Comparison of ENCODE assay signal across 9 mouse cellular contexts in the genomic region with DNA sequence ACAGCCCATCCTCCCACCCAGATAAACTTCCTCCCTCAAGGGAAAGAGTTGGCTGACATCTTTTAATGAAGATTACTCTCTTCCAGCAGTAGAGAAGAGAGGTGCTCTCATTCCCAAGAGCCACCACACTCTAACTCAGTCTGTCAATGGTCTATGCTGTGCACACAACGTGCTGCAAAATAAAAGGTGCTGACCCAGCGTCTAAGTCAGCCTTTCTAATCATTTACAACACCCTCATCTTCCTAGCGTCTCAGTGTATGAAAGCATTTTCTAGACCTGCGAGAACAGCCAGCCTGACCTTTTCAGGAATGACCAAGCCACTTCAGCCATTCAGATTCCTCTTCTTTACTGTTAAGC. TPM values are rescaled to one million over a fixed set of nuclear protein-coding genes. Genes with fewer than 3 reads are reported as not detected.
A peak's percentile ranks its signal among the peaks of the same experiment; 100 is the strongest.
DNase-seq lines count a peak whose midpoint lies in the region; ATAC-seq and TF ChIP-seq lines count a peak whose summit lies in the region.
"Had no signal": no experiment of that assay in that cellular context is flagged by ENCODE, and none has a peak within 500 bp of the region (broad histone marks: within the 10 kb centered on the region; RNA-seq: fewer than 3 reads in every experiment).

No protein-coding gene starts in this region.

- intact Hi-C loops in heart, postnatal 25 days (cut with DNase I): loop anchor here (2.0 kb wide), 1 partner anchor 32 kb away; a partner anchor contains a TSS

- no peak for TF ChIP-seq CTCF in spleen, adult 2 months (IDR thresholded peaks at IDR 0.05; ENCODE audit: extremely low read depth, insufficient read depth, insufficient read length, insufficient replicate concordance)

- DNase-seq in heart, postnatal 25 days (ENCODE audit: low spot score): no peak
- no peak for DNase-seq in spleen, adult 2 months (ENCODE audit: low read depth in 1 of 2, low spot score in 2 of 2)
- DNase-seq in spleen, adult 18-20 months: no peak
- peak; percentile 25 to 46 for DNase-seq in kidney, postnatal 36 days
- no peak for DNase-seq in cerebellum, adult 9-11 months
- DNase-seq in Muller cell, postnatal 12 days (ENCODE audit: inconsistent ontology term): no peak

- no peaks in the 10 kb centered on the region for H3K36me3 ChIP-seq in heart, embryonic 11.5 days (ENCODE audit: control insufficient read depth, insufficient read depth, low read length)
- H3K36me3 ChIP-seq in spleen, adult 2 months (ENCODE audit: control insufficient read depth, insufficient read depth, low read length): no peaks in the 10 kb centered on the region
- no peaks in the 10 kb centered on the region for H3K36me3 ChIP-seq in stomach, embryonic 15.5 days

- ATAC-seq in heart, embryonic 11.5 days (replicated peaks; ENCODE audit: insufficient number of reproducible peaks, low FRiP score, low TSS enrichment): no peak
- no peak for ATAC-seq in stomach, embryonic 15.5 days (ENCODE audit: insufficient read depth, low FRiP score, low read depth)

- no peak overlapping the region for H3K9ac ChIP-seq in heart, embryonic 11.5 days (ENCODE audit: low read depth, low read length)
- no peak overlapping the region for H3K9ac ChIP-seq in stomach, embryonic 15.5 days

- TF ChIP-seq POLR2A in spleen, adult 2 months (IDR thresholded peaks at IDR 0.05; ENCODE audit: low read depth, low read length): no peak

- H3K4me3 ChIP-seq in heart, embryonic 11.5 days (ENCODE audit: low read depth, low read length): no peak overlapping the region
- no peak overlapping the region for H3K4me3 ChIP-seq in spleen, adult 2 months (ENCODE audit: extremely low read depth, insufficient read depth, insufficient read length)
- no peak overlapping the region for H3K4me3 ChIP-seq in stomach, embryonic 15.5 days (replicated peaks)
- H3K4me3 ChIP-seq: myocyte had no signal

- no peaks in the 10 kb centered on the region for H3K27me3 ChIP-seq in heart, embryonic 11.5 days (ENCODE audit: control insufficient read depth, insufficient read depth, low read length)
- H3K27me3 ChIP-seq in spleen, adult 2 months (ENCODE audit: control insufficient read depth, insufficient read depth, low read length): no peaks in the 10 kb centered on the region
- H3K27me3 ChIP-seq in stomach, embryonic 15.5 days (replicated peaks): no peaks in the 10 kb centered on the region

- H3K9me3 ChIP-seq in heart, embryonic 11.5 days (replicated peaks; ENCODE audit: control insufficient read depth, low read length): no peaks in the 10 kb centered on the region
- H3K9me3 ChIP-seq in stomach, embryonic 15.5 days: no peaks in the 10 kb centered on the region

- peaks cover 29% of the 10 kb centered on the region for H3K4me1 ChIP-seq in heart, embryonic 11.5 days (ENCODE audit: control insufficient read depth, insufficient read depth, low read length)
- peaks cover 10% of the 10 kb centered on the region for H3K4me1 ChIP-seq in spleen, adult 2 months (ENCODE audit: control insufficient read depth, insufficient read depth, insufficient read length)
- H3K4me1 ChIP-seq in stomach, embryonic 15.5 days: peaks cover 10% of the 10 kb centered on the region; the same call in 1 of the 2 replicates

- no peak overlapping the region for H3K4me2 ChIP-seq in heart, embryonic 11.5 days
- H3K4me2 ChIP-seq in stomach, embryonic 15.5 days: peak overlapping the region; percentile 22; the same call in 1 of the 2 replicates

- peak overlapping the region; percentile 62; the same call in 1 of the 2 replicates for H3K27ac ChIP-seq in heart, embryonic 11.5 days (ENCODE audit: low read depth, low read length)
- H3K27ac ChIP-seq in spleen, adult 2 months (ENCODE audit: insufficient read depth, low read length): peak overlapping the region; percentile 66
- H3K27ac ChIP-seq in stomach, embryonic 15.5 days: peak overlapping the region; percentile 77

- 62% methylated on average over 4 of the region's 4 CpGs for WGBS in heart, embryonic 11.5 days (ENCODE audit: insufficient replicate concordance)
- WGBS in spleen, adult 2 months: 75% methylated on average over 4 of the region's 4 CpGs
- 58% methylated on average over 4 of the region's 4 CpGs for WGBS in stomach, embryonic 15.5 days

RNA-seq across cellular contexts. Expression of a gene that starts 33.2 kb away (rescaled TPM):
- polyA plus RNA-seq in heart, embryonic 11.5 days (2014; fragmentation: Nextera tagmentation; extraction: Ambion mirVana): 6.3 and 7.8 TPM in 2 replicates
- total RNA-seq in heart, postnatal 25 days (2021): 10 to 100 TPM; 14.0 to 16.7 TPM
- 58.7 and 72.8 TPM in 2 replicates for polyA plus RNA-seq in spleen, adult 2 months (2012; rRNA removed)
- polyA plus RNA-seq in stomach, embryonic 15.5 days (2015; fragmentation: Nextera tagmentation; extraction: Ambion mirVana): 6.9 and 7.6 TPM in 2 replicates

Comparison
In these comparisons a context has a peak if more than half of its experiments do, and no peak if none do; other contexts are left out.
1. DNase-seq: peak in kidney, postnatal 36 days (2 of 2); none in heart, postnatal 25 days (single experiment), spleen, adult 2 months (0 of 2), spleen, adult 18-20 months (0 of 2), cerebellum, adult 9-11 months (single experiment) and Muller cell, postnatal 12 days (single experiment).
2. Peak in every context shown above with its lines, with median percentiles within 50 percentile points of each other: H3K27ac ChIP-seq.